Mouse (Mus musculus): ENCODE measurements around the gene Tectb.

GRCm38 (mm10) chr19:55244791-55245231, 64.3 kb downstream of the Tectb start:
- no peak for TF ChIP-seq CTCF (IDR thresholded peaks at IDR 0.05; ENCODE audit: insufficient read depth, low read depth, low read length)
- no peak for TF ChIP-seq POLR2A (IDR thresholded peaks at IDR 0.05; ENCODE audit: insufficient read depth, low read depth, low read length)
